Mouse (Mus musculus) hindlimb bud, embryonic 11.5 days (tissue): ENCODE measurements around the gene Gm20715.
A peak's percentile ranks its signal among the peaks of the same experiment; 100 is the strongest.
"Not testable (repeated sequence)": the region's sequence is repeated elsewhere in the genome, so short reads cannot be mapped to it uniquely, and the experiment has no call there.

Source experiments
- DNase-seq: peaks from one replicate; pipeline ENCODE4 v3.0.0-alpha.2; 2012; ENCODE audit warnings: low read depth, low spot score; ENCODE audit errors: extremely low spot score

Gm20715 gene

DNA sequence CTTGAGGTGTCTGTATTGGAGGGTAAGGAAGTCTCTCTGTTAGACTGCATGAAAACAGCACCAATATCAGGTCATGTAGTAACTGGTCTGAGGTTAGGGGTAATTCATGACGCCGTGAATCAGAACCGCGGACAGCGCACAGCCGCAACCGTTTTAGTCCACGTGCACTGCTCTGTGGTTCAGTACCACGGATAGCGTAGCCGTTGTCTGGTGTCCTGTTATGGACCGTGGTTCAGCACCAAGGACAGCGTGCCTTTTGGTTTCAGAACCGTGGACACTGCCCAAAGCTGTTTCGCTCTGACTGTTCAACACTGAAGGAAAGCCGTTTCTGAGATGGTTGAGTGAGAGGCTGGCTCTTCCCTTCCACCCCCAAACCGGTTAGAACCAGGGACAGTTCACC is at the start of gene Gm20715:
TSS of gene Gm20715 (plus strand) at position 235 of the 400 bp plus-strand sequence.
- DNase-seq: peak; percentile 98

DNA sequence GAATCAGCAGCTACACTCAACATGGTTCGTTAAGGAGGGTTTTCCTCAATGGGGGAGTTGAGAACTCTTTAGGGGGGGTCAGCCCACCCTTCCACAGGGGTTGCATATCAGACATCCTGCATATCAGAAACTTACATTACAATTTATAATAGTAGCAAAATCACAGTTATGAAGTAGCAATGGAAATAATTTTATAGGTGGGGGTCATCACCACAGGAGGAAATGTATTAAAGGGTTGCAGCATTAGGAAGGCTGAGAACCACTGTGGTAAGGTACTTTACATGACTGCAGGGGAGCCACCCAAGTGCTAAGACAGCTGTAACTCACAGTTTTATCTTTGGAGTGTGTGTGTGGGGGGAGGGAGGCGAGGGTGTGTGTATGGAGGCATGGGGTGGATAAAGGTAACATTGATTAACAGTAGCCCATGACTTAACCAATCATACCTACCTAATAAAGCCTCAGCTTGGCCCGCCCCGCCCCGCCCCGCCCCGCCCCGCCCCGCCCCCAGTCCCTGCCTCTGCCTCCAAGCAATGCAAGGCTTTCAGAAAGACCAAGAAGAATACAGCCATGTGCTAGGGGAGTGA is 49.5 kb upstream of the Gm20715 start:
- DNase-seq: no peak

DNA sequence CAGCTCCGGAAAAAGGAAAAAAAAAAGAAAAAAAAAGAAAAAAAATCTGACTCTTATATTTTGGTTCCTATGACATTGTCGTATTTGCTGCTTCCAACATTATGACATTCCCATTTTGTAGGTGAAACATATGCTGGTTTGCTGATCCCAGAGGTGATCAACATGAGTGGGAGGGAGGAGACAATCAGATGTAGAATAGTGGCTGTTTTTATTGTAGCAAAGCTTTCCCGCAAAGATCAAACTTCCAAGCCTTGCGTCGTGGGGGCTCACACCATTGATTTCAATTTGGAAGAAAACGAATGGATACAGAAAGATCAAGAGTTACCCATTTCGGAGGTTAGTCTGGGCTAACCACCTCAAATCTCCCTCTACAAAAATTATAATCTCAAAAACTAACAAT is 48.3 kb upstream of the Gm20715 start:
- DNase-seq: no peak

DNA sequence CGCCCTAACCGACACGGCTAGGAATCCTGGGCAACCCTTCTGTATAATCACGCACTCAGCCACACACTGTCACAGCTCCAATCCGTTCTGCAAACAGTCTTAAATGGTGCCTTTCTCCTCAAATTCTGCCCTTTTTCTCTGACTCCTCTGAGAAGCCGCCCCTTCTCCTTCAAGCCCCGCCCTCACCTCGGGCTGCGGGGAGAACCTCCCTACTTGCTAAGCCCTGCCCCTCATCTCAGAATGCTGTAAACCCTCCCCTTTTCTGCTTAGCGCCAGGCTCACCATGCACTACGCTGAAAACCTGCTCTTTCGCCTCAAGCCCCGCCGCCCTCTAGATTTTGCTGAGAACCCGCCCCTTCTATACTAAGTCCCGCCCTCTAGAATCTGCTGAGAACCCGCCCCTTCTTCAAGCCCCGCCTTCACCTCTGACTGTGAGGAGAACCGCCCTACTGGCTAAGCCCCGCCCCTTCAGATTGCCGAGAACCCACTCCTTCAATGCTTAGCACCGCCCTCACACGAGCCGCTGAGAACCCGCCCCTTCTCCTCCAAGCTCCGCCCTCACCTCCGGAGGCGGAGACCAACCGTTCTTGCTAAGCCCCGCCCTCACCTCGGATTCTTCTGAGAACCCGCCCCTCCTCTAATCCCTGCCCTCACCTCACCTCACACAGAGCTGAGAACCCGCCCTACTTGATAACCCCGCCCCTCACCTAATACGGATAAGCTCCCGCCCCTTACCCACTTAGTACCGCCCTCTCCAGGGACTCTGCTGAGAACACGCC is 47.6 kb upstream of the Gm20715 start:
- DNase-seq: peak; percentile 92

DNA sequence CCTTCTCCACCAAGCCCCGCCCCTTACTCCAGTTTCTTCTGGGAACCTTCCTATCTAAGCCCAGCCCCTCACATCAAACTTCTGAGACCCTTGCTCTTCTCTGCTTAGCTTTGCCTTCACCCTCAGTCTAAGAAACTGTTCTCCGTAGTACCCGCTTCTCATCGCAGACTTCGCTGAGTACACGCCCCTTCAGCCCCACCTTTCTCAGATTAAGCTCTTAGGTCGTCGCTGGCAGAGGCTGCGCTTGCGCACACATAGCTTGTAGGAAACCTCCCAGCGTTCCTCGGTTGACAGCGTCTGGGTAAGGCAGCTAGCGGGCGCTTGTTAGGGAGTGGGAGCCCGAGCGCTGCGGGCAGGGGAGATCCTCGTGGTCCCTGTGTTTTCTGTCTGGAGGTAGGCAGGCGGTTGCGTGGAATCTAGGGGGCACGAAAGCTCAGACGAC is 47.0 kb upstream of the Gm20715 start, which contains the start of gene Zfp78:
TSS of gene Zfp78 (plus strand) at position 234 of the 442 bp plus-strand sequence.
- no peak for DNase-seq

DNA sequence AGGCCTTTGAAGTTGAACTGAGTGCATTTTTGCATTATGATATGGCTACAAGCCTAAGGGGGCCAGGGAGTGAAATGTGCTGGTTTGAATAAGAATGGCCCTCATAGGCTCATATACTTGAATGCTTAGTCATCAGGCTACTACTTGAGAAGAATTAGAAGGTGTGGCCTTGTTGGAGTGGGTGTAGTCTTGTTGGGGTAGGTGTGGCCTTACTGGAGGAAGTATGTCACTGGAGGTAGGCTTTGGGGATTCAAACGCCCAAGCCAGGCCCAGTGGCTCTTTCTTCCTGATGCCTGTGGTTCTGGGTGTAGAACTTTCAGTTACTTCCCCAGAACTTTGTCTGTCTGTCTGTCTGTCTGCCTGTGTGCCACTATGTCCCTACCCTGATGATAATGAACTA is 45.3 kb upstream of the Gm20715 start:
- no peak for DNase-seq

DNA sequence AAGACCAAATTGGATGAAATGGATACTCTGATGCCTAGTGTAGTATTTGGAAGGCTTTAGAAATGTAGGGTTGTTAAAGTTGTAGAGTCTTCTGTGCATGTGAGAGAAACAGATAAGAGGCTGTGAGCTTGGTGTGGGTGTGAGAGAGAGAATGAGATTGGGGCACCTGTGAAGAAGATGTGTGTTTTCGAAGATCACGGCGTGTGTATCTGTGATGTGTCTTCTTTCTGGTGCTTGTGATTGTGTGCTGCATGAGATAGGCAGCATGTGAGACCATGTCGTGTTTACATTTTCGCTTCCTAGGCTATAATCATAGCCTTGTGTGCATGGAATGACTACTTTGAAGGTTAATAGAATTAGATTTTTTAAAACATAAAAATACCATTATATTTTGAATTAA is 42.9 kb upstream of the Gm20715 start:
- DNase-seq: no peak

DNA sequence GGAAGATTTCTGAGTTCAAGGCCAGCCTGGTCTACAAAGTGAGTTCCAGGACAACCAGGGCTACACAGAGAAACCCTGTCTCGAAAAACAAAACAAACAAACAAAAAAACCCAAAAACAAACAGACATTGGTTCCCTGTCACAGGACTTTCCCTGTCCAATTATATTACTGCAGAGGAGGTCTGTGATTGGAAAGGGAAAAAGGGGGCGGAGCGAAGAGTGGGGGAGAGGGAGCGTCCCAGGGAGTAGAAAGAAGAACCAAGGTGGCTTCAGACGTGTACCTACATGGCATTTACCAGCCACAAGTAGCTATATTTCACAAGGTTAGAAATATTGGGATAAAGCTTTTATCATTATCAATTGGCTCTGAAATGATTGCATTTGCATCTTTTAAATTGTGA is 41.9 kb upstream of the Gm20715 start:
- DNase-seq: not testable (repeated sequence)

DNA sequence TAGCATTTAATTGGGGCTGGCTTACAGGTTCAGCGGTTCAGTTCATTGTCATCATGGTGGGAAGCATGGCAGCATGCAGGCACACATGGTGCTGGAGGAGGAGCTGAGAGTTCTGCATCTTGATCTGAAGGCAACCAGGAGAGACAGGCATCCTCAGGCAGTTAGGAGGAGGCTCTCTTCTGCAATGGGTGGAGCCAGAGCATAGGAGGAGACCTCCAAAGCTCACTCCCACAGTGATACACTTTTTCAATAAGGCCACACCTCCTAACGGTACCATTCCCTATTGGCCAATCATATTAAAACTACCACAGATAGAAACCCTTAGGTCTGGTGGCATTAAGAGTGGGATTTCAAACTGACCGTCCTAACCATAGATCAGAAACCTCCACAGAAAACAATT is 40.6 kb upstream of the Gm20715 start:
- DNase-seq: no peak

DNA sequence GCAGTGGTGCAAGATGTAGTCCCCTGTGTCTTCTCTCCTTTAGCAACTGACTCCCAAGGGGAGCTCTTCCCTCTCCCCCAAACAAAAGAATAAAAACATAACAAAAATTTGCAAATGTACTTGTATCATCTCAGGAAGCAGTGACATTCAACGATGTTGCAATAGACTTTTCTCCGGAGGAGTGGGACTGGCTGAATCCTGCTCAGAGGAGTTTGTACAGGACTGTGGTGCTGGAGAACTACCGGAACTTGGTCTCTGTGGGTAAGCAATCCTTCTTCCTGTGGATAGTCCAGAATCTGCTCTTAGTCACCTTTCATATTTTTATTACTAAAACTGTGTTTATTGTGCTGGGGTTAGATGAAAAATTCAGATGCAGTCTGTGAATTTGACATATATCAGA is 37.1 kb upstream of the Gm20715 start:
- no peak for DNase-seq

DNA sequence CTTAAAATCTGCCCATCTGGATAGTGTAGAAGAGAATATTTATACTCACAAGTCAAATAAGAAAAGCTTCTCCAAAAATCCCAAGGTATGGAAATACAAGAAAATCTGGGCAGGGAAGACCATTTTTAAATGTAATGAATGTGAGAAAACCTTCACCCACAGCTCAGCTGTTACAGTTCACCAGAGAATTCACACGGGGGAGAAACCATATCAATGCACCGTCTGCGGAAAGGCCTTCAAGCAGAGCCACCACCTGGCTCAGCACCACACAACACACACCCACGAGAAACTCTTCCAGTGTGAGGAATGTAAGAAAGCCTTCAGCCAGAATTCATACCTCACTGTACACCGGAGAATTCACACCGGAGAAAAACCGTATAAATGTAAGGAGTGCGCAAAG is 31.6 kb upstream of the Gm20715 start:
- DNase-seq: no peak

DNA sequence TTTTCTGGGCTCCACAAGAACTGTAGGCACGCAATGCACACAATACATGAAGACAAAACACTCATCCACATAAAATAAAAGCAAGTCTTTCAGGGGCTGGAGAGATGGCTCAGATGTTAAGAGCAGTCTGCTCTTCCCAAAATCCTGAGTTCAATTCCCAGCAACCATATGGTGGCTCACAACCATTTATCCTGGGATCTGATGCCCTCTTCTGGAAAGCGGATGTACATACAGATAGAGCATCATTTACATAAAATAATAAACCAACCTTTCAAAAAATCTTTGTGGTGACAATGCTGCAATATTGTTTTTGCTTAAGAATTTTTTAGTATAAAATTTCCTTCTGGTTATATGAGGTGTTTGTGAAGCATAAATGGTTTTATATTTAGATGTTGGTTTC is 28.6 kb upstream of the Gm20715 start:
- DNase-seq: no peak

DNA sequence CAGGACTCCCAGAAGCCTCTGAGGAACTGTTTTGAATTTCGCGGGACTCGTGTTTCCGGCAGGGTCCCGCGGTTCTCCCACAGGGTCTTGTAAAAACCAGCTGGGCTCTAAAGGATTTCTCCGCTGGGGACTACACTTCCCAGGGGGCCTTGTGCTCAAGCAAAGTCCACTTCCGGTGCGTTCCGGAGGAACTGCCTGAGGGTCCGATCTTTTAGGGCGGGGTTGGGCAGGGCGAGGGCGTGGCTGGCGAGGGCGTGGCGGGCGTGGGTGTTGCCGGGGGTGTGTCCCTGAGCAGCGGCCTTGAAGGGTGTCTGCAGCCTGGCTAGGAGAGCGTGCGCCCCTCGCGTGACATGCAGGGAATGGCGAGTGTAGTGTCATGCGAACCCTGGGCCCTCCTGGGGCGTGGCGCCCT is 27.0 kb upstream of the Gm20715 start, which contains the start of gene Zfp28:
TSS of gene Zfp28 (plus strand) at position 252 of the 412 bp plus-strand sequence.
- peak; percentile 92 for DNase-seq

DNA sequence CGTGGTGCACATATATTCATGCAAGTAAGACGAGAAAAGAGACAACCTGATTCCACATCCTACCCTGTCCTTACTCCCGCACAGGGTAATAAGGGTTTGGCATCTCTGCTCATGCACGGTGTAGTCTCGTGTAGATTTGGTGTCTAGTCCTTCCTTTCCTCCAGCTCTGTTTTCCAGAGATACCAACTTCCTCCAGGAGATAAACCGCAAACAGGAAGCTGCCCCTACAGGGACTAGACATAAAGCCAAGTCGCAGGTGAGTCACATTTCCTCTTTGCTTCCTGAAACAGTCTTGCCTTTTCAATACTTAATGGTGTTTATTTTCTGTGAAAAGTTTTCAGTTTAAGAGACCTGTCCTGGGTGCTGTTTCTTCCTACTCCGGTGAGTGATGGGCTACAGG is 26.1 kb upstream of the Gm20715 start:
- DNase-seq: no peak

DNA sequence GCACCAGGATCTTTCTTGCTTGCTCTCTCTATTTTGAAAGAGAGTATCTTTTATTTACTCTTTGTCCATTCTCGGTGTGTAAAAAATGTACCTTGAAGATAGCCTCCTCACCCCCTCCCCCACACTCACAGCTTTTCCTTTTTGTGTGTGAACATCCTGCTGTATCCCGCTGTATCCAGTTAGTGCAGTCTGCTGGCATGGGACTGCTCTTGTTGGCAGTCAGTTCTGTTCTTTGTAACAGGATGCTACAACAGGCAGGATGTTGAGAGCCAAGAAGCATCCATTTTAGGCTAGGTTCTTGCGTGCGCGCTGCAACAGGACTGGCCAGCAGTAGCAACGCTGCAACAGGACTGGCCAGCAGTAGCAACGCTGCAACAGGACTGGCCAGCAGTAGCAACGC is 23.1 kb upstream of the Gm20715 start:
- DNase-seq: no peak

DNA sequence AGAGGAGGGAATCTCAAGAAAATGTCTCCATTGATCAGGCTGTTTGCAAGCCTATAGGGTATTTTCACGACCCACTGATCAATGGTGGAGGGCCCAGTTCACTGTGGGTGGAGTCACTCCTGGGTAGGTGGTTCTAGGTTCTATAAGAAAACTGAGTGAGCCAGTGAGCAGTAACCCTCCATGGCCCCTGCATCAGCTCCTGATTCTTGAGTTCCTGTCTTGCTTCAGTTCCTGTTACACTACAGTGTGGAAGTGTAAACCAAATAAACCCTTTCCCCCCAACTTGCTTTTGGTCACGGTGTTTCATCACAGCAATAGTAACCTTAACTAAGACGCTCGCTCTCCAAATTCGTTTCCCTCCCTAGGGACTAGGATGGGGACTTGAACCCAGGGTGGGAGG is 21.1 kb upstream of the Gm20715 start:
- no peak for DNase-seq

DNA sequence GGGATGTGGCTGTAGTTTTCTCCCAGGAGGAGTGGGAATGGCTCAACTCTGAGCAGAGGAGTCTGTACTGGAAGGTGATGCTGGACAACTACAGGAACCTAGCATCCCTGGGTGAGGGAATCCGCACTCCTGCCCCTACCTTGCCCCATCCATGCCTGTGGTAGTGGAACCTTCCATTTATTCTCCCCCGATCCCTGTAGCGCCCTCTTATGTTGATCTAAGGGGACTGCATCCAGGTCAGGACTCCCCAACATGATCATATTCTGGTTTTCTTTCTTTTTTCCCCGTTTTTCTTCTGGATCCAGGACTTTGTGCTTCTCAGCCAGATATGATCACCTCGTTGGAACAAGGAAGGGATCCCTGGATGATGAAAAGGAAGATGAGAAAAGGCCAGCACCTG is 20.6 kb upstream of the Gm20715 start:
- no peak for DNase-seq

DNA sequence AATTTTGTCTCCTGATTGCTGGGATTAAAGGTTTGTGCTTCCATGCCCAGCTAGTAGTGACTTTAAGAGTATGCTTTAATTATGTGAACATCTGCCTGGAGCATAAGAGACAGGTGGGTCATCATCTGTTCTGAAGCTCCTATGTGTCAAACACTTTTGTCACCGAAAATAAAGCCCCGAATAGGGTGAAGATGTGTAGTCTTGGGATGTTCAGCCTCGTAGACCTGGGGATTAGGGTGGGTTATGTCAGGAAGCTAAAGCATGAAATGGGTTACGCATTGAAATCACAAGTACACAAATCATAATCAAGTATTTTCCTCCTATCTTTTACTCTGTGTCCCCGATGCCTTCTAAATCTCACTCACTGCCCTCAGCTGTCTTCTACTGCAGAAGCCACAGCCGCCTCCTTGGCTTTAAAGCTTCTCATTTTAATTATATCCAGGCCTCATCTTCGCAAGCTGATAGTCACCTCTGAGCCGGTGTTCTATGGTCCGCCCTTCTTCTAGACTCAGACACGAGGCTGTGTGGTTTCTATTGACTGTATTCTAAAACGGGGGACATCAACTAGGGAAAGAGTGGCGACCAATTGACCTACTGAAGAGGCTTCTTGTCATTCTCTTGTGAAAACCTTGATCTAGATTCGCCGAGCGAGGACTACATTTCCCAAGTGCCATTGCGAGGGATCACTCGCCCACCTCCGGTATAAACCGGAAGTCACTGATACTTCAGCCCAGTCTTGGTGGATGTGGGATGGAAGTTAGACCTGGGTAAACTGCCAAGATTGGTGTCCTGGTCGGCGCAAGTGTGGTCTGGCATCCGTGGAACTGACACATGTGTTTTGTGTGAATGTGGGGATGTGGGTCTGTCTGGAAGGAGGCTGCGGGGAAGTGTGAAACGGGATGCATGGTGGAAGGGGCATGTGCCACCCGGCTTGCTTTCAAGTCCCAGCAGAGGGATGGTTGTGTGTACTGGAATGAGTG is 11.8 kb upstream of the Gm20715 start, which contains the start of gene Smim17:
TSS of gene Smim17 (plus strand) at position 720 of the 980 bp plus-strand sequence.
- no peak for DNase-seq

DNA sequence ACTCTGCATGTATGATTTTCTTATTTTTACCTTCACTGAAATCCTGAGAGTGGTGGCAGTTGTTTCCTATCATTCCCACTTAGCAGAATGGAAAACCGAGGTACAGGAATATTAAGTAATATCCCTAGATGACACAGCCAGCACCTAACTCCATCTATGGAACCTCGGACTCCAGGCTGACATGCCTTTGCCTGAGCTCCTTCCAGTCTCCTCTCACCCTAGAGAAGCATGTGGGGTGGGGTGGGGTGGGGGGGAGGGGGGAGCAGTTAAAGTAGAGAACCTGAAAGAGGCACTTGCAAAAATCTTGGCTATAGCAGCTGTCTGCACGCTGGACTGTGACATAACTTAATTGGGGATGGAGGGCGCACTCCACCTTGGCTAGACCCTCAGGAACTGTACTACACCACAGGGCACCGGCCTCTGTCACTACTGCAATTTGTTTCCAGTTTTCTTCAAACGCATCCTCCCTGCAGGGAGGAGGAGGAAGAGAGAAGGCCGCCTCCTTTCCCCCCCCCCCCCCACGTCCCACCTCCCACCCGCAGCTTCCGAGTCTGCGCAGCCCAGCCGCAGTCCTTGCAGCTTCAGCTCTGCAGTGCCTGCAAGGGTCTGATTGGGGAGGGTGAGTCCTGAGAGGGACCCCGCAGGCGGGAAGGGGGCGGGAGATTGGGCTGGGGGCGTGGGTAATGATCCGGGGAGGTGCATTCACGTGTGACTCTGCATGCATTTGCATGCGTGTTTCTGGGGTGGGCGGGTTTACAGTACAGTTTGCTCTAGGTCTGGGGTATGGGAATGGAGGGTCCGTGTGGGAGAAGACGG is 4.8 kb downstream of the Gm20715 start:
- no peak for DNase-seq

DNA sequence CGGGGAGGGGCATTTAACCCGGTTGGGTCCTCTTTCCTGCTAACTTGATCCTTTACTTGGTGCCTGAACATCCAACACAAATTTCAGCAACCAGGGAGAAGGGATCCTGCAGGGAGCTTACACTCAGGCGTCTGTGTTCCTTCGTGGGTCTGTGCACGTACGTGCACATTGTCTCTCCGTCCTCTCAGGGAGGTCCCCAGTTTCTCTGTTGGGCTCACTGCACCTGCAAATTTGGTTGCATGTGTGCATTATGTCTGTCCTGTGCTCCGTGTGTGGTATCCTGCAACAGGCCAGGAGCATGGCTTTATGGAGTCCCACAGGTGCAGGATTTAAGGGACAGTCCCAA is 5.3 kb downstream of the Gm20715 start:
- no peak for DNase-seq

DNA sequence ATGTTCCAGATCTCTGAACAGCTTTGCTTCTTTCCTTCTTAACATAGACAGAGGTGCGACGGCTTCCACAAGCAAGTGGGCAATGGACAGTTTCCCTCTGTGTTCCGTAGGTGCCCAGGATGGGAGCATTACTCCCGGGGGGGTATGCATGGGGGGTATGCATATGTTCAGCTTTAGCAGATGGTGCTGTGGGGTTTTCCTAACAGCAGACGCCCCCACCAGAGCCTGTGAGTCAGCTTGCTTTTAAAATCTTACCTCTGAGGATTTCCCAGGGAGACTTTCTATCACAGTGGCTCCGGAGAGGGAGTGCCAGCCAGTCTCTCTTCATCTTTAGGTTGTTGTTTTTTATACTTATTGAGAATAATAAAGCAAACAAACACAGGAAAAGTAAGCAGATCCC is 9.8 kb downstream of the Gm20715 start:
- DNase-seq: no peak
